8 mouse cellular contexts compared by ENCODE assay signal in genomic region chr8:4403960-4404879, GRCm38 (mm10).
DNase-seq lines count a peak whose midpoint lies in the region; ATAC-seq and TF ChIP-seq lines count a peak whose summit lies in the region.

No protein-coding gene starts in this region.

- H3K9me3 ChIP-seq in heart, postnatal 0 days (replicated peaks; ENCODE audit: control insufficient read depth, low read length), result no peaks in the 10 kb centered on the region; the same call in 1 of the 2 replicates
- H3K9me3 ChIP-seq in limb, embryonic 15.5 days, result no peaks in the 10 kb centered on the region
- no peaks in the 10 kb centered on the region for H3K9me3 ChIP-seq in neural tube, embryonic 11.5 days (ENCODE audit: control insufficient read depth, low read length)

- H3K27ac ChIP-seq in heart, postnatal 0 days (ENCODE audit: low read depth), result peak overlapping the region; percentile 61
- H3K27ac ChIP-seq in limb, embryonic 15.5 days, result no peak overlapping the region
- H3K27ac ChIP-seq in neural tube, embryonic 11.5 days (ENCODE audit: low read depth, low read length), result no peak overlapping the region

- H3K4me3 ChIP-seq in heart, postnatal 0 days (ENCODE audit: low read depth, low read length), result peak overlapping the region; percentile 50
- peak overlapping the region; percentile 35 for H3K4me3 ChIP-seq in limb, embryonic 15.5 days
- H3K4me3 ChIP-seq in neural tube, embryonic 11.5 days (ENCODE audit: low read depth, low read length), result peak overlapping the region; percentile 15; the same call in 1 of the 2 replicates

- DNase-seq in embryo, embryonic 10 days (ENCODE audit: low spot score), result peak; percentile 11
- no peak for DNase-seq in embryo, embryonic 9.5 days (ENCODE audit: extremely low spot score)
- DNase-seq in embryo, embryonic 11 days, result peak; percentile 26
- DNase-seq in heart, postnatal 0 days (ENCODE audit: low spot score), result peak; percentile 70
- no peak for DNase-seq in neural tube, embryonic 11.5 days (ENCODE audit: low spot score)
- no peak for DNase-seq in frontal cortex, postnatal 36 days (ENCODE audit: low spot score in 2 of 2)

- no peaks in the 10 kb centered on the region for H3K36me3 ChIP-seq in heart, postnatal 0 days (replicated peaks; ENCODE audit: control insufficient read depth, insufficient read depth, low read length)
- H3K36me3 ChIP-seq in limb, embryonic 15.5 days, result no peaks in the 10 kb centered on the region
- no peaks in the 10 kb centered on the region for H3K36me3 ChIP-seq in neural tube, embryonic 11.5 days (ENCODE audit: control insufficient read depth, insufficient read depth, low read length)

- no peak for TF ChIP-seq CTCF in heart, postnatal 0 days (IDR thresholded peaks at IDR 0.05; ENCODE audit: low read depth)

- peak overlapping the region; percentile 49 for H3K9ac ChIP-seq in heart, postnatal 0 days (replicated peaks; ENCODE audit: low read depth, low read length)
- H3K9ac ChIP-seq in limb, embryonic 15.5 days, result 0 out of 2 replicates have a peak overlapping the region, but pooled peaks have one; percentile 11
- H3K9ac ChIP-seq in neural tube, embryonic 11.5 days (ENCODE audit: low read length), result peak overlapping the region; percentile 39; the same call in 1 of the 2 replicates

- 0 out of 2 replicates have a peak, but pooled peaks cover 6% of the 10 kb centered on the region for H3K4me1 ChIP-seq in heart, postnatal 0 days (ENCODE audit: control insufficient read depth, insufficient read depth)
- H3K4me1 ChIP-seq in limb, embryonic 15.5 days, result peaks cover 3% of the 10 kb centered on the region; the same call in 1 of the 2 replicates
- no peaks in the 10 kb centered on the region for H3K4me1 ChIP-seq in neural tube, embryonic 11.5 days (ENCODE audit: control insufficient read depth, insufficient read depth, low read length)

- H3K4me2 ChIP-seq in heart, postnatal 0 days (ENCODE audit: low read depth, low read length), result peak overlapping the region; percentile 73
- H3K4me2 ChIP-seq in limb, embryonic 15.5 days, result peak overlapping the region; percentile 58
- peak overlapping the region; percentile 41 for H3K4me2 ChIP-seq in neural tube, embryonic 11.5 days (ENCODE audit: low read depth)

- TF ChIP-seq EP300 in heart, postnatal 0 days (IDR thresholded peaks at IDR 0.05; ENCODE audit: low read depth), result no peak

- 13% methylated on average over 19 of the region's 19 CpGs for WGBS in heart, postnatal 0 days
- WGBS in limb, embryonic 15.5 days, result 44% methylated on average over 19 of the region's 19 CpGs
- WGBS in neural tube, embryonic 11.5 days, result 63% methylated on average over 19 of the region's 19 CpGs

- H3K27me3 ChIP-seq in heart, postnatal 0 days (ENCODE audit: control insufficient read depth, insufficient read depth, low read length), result no peaks in the 10 kb centered on the region
- H3K27me3 ChIP-seq in limb, embryonic 15.5 days, result no peaks in the 10 kb centered on the region
- H3K27me3 ChIP-seq in neural tube, embryonic 11.5 days (ENCODE audit: control insufficient read depth, insufficient read depth, low read length), result no peaks in the 10 kb centered on the region

- ATAC-seq in heart, postnatal 0 days (ENCODE audit: insufficient read depth, low read depth), result peak; percentile 66
- no peak for ATAC-seq in limb, embryonic 15.5 days (ENCODE audit: insufficient number of reproducible peaks, low FRiP score, low TSS enrichment, low read depth)
- ATAC-seq in neural tube, embryonic 11.5 days (ENCODE audit: insufficient read depth, low FRiP score, low TSS enrichment), result no peak
- ATAC-seq in monocyte, adult 5-6 weeks (replicated peaks; ENCODE audit: insufficient number of reproducible peaks, low FRiP score, low TSS enrichment, poor library complexity, severe bottlenecking), result no peak

Comparison
In these comparisons a context has a peak if more than half of its experiments do, and no peak if none do; other contexts are left out.
1. DNase-seq: peak in embryo, embryonic 10 days (single experiment), embryo, embryonic 11 days (single experiment) and heart, postnatal 0 days (single experiment); none in embryo, embryonic 9.5 days (single experiment), neural tube, embryonic 11.5 days (single experiment) and frontal cortex, postnatal 36 days (0 of 2).
2. Peak in every context shown above with its lines, with median percentiles within 50 percentile points of each other: H3K4me2 ChIP-seq, H3K4me3 ChIP-seq and H3K9ac ChIP-seq.